Mouse (Mus musculus): Measurements from ENCODE around the gene Gsto2.

Gene Gsto2

DNA sequence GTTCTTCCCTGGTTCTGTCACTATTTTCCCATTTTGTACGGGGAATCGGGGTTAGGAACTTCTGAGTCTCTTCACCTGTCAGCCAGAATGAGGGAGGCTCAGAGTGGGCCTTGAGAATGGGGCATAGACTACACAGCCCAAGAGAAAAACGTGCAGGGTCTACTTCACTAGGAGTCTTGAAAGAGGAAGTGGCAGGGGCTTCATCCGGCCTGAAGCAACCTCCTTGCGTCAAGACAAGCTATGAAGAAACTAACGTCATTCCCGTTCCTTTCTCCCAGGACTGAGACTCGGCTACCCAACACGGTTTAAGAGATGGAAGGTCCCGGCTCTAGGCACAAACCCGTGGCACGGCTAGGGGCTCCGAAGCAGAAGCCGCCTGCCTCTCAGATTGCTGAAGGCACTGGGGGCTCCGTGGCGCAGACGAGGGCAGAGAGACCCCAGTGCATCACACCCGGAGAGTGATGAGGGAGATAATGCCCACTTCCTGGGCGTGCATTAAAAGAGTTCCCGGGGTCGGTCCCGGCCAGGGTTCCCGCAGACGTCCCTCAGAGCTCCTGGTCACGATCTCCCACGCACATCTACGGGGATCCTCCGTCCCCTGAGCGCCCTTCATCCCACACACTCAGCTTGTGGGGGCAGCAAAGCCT lies 53.2 kb downstream of the Gsto2 start:
- no peak for DNase-seq (ENCODE audit: inconsistent age in 2 of 2, low spot score in 1 of 2)

DNA sequence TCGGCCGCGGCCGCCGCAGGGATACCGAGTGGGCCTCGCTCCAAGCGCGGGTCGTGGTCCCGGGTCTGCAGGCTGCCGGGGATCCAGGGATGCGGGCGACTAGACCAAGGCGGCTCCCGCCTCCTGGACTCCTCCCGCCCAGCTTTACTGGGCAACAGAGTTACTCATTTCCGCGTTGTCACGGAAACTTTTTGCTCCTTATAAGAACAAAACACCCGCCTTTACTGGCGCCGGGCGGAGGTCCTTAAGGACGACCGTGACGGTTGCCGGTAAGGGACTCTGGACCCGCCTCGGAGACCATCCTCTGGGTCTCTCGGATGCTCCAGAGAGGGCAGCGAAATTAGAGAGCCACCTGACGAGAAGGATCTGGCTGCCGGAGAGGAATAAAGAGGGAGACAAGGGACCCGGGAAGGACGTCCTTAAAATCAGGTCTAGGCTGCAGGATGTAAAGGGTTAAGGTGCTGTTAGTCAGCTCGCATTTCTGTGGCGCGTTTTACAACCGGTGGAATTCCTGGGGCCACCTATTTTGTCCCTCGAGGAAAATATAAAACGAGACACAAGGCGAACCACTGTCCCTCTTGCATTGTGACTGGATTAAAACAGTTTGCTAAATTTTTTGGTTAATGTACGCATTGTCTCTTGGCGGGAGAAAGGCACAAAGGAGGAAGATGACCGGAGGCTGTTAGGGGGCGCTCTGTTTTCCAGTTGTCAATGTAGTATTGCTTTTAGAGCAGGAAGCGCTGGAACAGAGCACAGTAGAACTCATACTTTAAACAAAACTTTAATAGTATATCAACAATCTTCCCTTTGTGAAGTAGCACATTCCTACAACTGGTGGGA lies 54.0 kb downstream of the Gsto2 start, which contains the start of the genes Cfap43 and Itprip:
Cfap43 (minus strand) TSS at position 162 of the 840 bp plus-strand sequence.
Itprip (minus strand) TSS at position 174 of the 840 bp plus-strand sequence.
- DNase-seq (ENCODE audit: inconsistent age in 2 of 2, low spot score in 1 of 2), result peak; percentile 86 to 96

DNA sequence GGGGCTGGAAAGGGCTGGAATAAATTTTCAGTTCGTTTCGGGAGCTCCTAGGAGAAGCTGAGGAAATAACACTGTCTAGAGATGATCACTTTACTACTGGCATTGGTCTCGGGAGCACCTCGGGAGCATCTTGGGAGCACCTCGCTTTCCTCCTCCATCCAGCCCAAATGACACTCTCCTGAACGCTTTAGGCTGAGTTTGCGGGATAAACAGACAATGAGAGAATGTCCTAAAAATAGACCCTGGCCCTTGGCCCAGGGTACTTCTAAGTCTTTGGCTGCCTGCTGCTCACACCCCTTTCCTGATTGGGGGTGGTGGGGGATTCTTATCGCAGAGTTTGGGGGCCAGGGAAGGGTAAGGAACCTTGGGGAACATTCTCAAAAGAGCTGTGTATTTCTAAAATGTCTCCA lies 54.6 kb downstream of the Gsto2 start:
- no peak for DNase-seq (ENCODE audit: inconsistent age in 2 of 2, low spot score in 1 of 2)

DNA sequence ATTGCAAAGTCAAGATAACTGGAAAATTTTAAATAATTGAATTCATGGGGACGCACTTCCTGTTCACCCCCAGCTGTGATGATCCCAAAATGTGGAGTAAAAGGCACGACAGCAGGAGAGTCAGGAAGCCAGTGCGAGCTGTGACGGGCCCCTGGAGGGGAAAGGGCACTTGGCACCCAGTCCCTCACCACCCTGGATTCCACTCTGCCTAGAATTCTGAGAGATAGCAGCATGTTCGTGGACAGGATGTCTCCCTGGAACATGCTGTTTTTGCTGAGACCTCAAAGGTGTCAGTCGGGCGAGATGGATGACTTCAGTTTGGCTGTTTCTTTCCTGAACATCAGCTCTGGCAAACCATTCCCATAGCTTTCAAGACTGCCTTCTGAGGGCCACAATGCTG lies 60.5 kb downstream of the Gsto2 start:
- DNase-seq (ENCODE audit: inconsistent age in 2 of 2, low spot score in 1 of 2), result peak; percentile 62 to 70

DNA sequence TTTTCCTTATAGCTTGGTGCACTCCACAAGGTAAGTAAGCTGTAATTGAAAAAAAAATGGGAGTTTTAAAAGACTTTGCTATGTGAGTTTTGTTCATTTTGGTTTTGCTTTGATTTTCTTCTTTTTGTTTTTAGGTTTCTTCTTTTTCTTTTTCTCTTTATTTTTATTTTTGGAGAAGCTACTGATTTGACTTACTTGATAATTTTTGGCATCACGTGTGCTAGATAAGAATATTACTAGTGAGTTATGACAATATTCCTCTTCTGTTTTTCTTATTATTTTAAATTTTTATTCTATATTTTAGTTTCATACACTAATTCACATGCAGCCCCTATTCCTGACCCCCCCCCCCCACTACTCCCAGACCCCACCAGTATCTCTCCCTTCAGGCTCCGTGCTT lies 61.7 kb downstream of the Gsto2 start:
- no peak for DNase-seq (ENCODE audit: inconsistent age in 2 of 2, low spot score in 1 of 2)

DNA sequence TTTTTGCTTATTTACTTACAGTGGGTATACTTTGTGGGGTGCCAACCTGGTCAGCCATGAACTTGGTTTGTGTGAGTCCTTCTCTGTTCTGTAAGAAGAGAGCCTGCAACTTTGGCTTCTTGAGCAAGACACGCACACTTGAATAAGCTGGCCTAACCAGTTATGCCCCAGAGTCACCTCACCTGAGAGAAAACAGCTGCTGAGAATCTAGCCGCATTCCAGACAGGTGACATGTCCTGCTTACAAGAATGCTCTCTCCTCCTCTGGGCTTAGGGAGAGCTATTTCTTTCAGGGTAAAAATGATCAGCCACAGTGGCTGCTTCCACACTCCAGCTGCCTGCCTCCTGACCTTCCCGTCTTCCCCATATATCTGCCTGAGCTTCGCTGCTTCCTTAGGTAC lies 63.7 kb downstream of the Gsto2 start:
- DNase-seq (ENCODE audit: inconsistent age in 2 of 2, low spot score in 1 of 2), result no peak

DNA sequence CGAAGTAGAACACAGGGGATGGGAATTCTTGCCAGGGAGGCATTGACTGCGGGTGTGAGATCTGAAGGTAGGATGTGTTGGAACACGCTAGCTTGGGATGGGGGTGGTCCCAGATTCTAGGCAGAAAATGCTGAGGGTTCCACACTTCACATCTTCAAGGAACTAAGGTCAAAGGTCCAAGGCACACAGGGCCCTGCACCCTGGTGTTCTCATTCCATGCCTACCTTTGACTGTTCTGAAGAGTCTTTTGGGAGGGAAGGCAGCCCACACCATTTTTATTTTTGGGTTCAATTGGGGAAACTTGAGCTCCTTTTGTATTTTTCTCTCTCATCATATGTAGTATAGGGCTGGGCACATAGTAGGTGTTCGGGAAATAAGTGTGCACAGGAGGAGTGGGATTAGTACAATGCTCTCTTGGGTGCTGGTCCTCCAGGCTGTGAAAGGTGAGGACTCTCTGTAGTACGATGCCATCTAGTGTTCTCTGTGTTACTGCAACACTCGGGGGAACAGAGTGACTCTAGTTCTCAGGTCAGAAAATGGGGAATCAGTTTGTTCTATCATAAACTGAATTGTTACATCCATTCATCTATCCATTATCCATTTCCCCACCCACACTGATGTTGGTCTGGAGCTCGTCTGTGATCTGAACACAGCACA lies 66.8 kb downstream of the Gsto2 start:
- DNase-seq (ENCODE audit: inconsistent age in 2 of 2, low spot score in 1 of 2), result peak in 1 of 2 experiments; percentile 76

DNA sequence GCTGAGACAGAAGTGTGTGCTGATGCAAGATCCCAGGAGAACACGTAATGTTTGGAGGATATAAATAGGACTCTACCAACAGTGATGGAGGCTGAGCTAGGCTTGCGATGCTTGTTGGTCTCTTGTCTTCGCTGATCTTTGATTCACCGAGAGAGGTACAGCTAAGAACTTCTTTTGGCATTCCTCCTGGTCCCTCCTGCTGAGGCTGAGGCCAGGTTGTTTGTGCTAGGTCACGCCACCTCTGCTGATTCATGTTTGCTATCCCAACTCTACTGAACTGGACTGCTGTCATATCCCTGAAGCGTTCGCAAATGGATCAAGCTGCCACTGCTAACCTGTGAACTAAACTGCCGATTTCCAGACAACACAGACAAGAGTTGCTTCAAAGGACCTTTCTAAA lies 68.8 kb downstream of the Gsto2 start:
- DNase-seq (ENCODE audit: inconsistent age in 2 of 2, low spot score in 1 of 2), result no peak

DNA sequence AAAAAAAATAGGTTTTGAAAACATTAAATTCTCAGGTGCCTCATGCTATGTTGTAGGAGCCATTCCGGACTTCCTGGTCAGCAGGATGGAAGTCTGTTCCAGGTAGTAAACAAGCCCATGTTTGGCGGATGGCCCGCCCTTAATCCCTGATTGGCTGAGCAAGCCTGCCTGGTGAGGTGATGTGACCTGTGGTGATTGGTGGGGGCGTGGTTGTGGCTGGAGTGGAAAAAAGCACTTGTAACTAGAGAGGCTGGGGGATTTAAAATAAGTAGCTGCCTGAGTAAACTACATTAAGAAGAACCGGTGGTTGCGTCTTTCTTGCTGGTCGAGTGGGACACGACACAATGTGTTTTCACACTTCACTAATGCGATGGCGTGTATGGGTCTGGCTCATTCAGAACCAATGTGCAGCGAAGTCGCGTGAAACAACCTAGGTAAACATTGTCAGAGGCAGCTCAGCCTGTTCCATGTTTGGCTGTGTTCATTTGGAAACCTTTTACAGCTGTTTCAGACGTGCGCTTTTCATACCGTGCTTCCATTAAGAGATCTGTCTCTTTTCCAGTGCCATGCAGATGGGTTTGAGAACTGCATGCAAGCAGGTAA lies 69.4 kb downstream of the Gsto2 start:
- DNase-seq (ENCODE audit: inconsistent age in 2 of 2, low spot score in 1 of 2), result no peak

DNA sequence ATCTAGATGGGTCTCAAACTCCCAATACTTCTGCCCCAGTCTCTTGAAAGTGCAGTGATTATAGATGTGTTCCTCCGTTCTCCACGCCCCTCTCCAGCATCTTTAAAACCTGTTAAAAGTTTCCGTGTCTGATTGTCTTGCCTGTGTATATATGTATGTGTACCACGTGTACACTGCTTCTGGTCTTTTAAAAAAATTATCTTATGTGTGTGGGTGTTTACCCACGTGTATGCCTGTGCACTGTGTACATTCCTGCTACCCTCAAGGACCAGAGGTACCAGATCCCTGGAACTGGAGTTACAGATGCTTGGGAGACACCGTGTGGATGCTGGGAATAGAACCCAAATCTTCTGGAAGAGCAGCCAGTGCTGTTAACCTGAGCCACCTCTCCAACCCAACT lies 70.2 kb downstream of the Gsto2 start:
- no peak for DNase-seq (ENCODE audit: inconsistent age in 2 of 2, low spot score in 1 of 2)
